In genomic region chr10:108568136-108568535, GRCm38 (mm10) we compare ENCODE assay signal across 8 mouse cellular contexts.
DNase-seq lines count a peak whose midpoint lies in the region; ATAC-seq and TF ChIP-seq lines count a peak whose summit lies in the region.

No protein-coding gene starts in this region.

- 11% methylated on average over 8 of the region's 8 CpGs for WGBS in forebrain, embryonic 11.5 days
- WGBS in forebrain, embryonic 16.5 days, result 15% methylated on average over 8 of the region's 8 CpGs
- WGBS in hindbrain, embryonic 10.5 days, result 13% methylated on average over 8 of the region's 8 CpGs
- 14% methylated on average over 8 of the region's 8 CpGs for WGBS in limb, embryonic 12.5 days

- no peaks in the 10 kb centered on the region for H3K36me3 ChIP-seq in forebrain, embryonic 11.5 days (ENCODE audit: control insufficient read depth, insufficient read depth, low read length)
- H3K36me3 ChIP-seq in forebrain, embryonic 16.5 days (ENCODE audit: control insufficient read depth, insufficient read depth), result no peaks in the 10 kb centered on the region
- H3K36me3 ChIP-seq in hindbrain, embryonic 10.5 days, result no peaks in the 10 kb centered on the region
- no peaks in the 10 kb centered on the region for H3K36me3 ChIP-seq in limb, embryonic 12.5 days

- 0 out of 2 replicates have a peak, but pooled peaks have one; percentile 19 for ATAC-seq in forebrain, embryonic 11.5 days (replicated peaks; ENCODE audit: low FRiP score)
- ATAC-seq in forebrain, embryonic 16.5 days, result no peak
- ATAC-seq in Patski, result peak; percentile 85
- 0 out of 2 replicates have a peak, but pooled peaks have one; percentile 59 for ATAC-seq in limb, embryonic 12.5 days (ENCODE audit: insufficient number of reproducible peaks, insufficient read depth, low FRiP score, low TSS enrichment, low read depth)
- no peak for ATAC-seq in erythroid progenitor cell, adult 5-6 weeks (replicated peaks; ENCODE audit: low FRiP score, poor library complexity, severe bottlenecking)

- H3K27me3 ChIP-seq in forebrain, embryonic 11.5 days (ENCODE audit: control insufficient read depth, insufficient read depth, low read length), result no peaks in the 10 kb centered on the region
- no peaks in the 10 kb centered on the region for H3K27me3 ChIP-seq in forebrain, embryonic 16.5 days (replicated peaks; ENCODE audit: control insufficient read depth, insufficient read depth, low read length)
- H3K27me3 ChIP-seq in Patski, result no peaks in the 10 kb centered on the region
- no peaks in the 10 kb centered on the region for H3K27me3 ChIP-seq in hindbrain, embryonic 10.5 days (ENCODE audit: insufficient read depth, poor library complexity, severe bottlenecking)
- H3K27me3 ChIP-seq in limb, embryonic 12.5 days, result no peaks in the 10 kb centered on the region

- in situ Hi-C loops in Patski (cut with MboI; ENCODE audit: low pct_unique_long_range_greater_than_20kb), result no loop called here

- H3K9ac ChIP-seq in forebrain, embryonic 11.5 days (ENCODE audit: low read length), result no peak overlapping the region
- H3K9ac ChIP-seq in forebrain, embryonic 16.5 days (replicated peaks; ENCODE audit: low read depth, low read length), result no peak overlapping the region
- H3K9ac ChIP-seq in limb, embryonic 12.5 days (replicated peaks), result no peak overlapping the region

- no peak overlapping the region for H3K4me2 ChIP-seq in forebrain, embryonic 11.5 days (ENCODE audit: low read depth, low read length, severe bottlenecking)
- no peak overlapping the region for H3K4me2 ChIP-seq in forebrain, embryonic 16.5 days (ENCODE audit: low read length)
- no peak overlapping the region for H3K4me2 ChIP-seq in limb, embryonic 12.5 days

- TF ChIP-seq CTCF in Patski (IDR thresholded peaks at IDR 0.05), result no peak

- peaks cover 2% of the 10 kb centered on the region; the same call in 1 of the 2 replicates for H3K4me1 ChIP-seq in forebrain, embryonic 11.5 days (replicated peaks; ENCODE audit: control insufficient read depth, insufficient read depth, low read length)
- no peaks in the 10 kb centered on the region for H3K4me1 ChIP-seq in forebrain, embryonic 16.5 days (replicated peaks; ENCODE audit: control insufficient read depth, insufficient read depth, low read length)
- H3K4me1 ChIP-seq in hindbrain, embryonic 10.5 days (replicated peaks), result peaks cover 24% of the 10 kb centered on the region
- H3K4me1 ChIP-seq in limb, embryonic 12.5 days (replicated peaks), result peaks cover 8% of the 10 kb centered on the region

- CTCF ChIA-PET in Patski (lab: Charles Lee), result interaction anchor here (1.2 to 4.0 kb wide), 2 partner anchors 14 to 237 kb away, joined by 3 to 22 read pairs; no protein-coding TSS in a partner anchor

- peak; percentile 60 for DNase-seq in forebrain, embryonic 11.5 days (ENCODE audit: low spot score)
- peak; percentile 63 for DNase-seq in Patski (ENCODE audit: low read depth, low spot score)
- DNase-seq in hindbrain, embryonic 10.5 days (ENCODE audit: low spot score), result peak; percentile 41
- no peak for DNase-seq in layer of hippocampus, postnatal 10 days (ENCODE audit: low spot score in 2 of 2)
- no peak for DNase-seq in ovary, postnatal 36 days (ENCODE audit: low spot score)

- no peak overlapping the region for H3K27ac ChIP-seq in forebrain, embryonic 11.5 days (ENCODE audit: low read depth, low read length)
- H3K27ac ChIP-seq in forebrain, embryonic 16.5 days (ENCODE audit: low read length), result no peak overlapping the region
- no peak overlapping the region for H3K27ac ChIP-seq in hindbrain, embryonic 10.5 days
- no peak overlapping the region for H3K27ac ChIP-seq in limb, embryonic 12.5 days

- H3K9me3 ChIP-seq in forebrain, embryonic 11.5 days (ENCODE audit: control insufficient read depth, low read length), result no peaks in the 10 kb centered on the region
- no peaks in the 10 kb centered on the region for H3K9me3 ChIP-seq in forebrain, embryonic 16.5 days (ENCODE audit: control insufficient read depth, low read length)
- H3K9me3 ChIP-seq in hindbrain, embryonic 10.5 days, result no peaks in the 10 kb centered on the region
- H3K9me3 ChIP-seq in limb, embryonic 12.5 days, result no peaks in the 10 kb centered on the region

- H3K4me3 ChIP-seq in forebrain, embryonic 11.5 days (ENCODE audit: low read depth, low read length), result no peak overlapping the region
- no peak overlapping the region for H3K4me3 ChIP-seq in forebrain, embryonic 16.5 days (replicated peaks; ENCODE audit: low read length)
- H3K4me3 ChIP-seq in hindbrain, embryonic 10.5 days, result no peak overlapping the region
- H3K4me3 ChIP-seq in limb, embryonic 12.5 days (replicated peaks), result no peak overlapping the region

- POLR2A ChIA-PET in Patski (lab: Charles Lee), result interaction anchor here (0.5 kb wide), 1 partner anchor 135 kb away, joined by 4 read pairs; no protein-coding TSS in a partner anchor

Comparison
In these comparisons a context has a peak if more than half of its experiments do, and no peak if none do; other contexts are left out.
1. ATAC-seq: peak in forebrain, embryonic 11.5 days (single experiment), Patski (single experiment) and limb, embryonic 12.5 days (single experiment); none in forebrain, embryonic 16.5 days (single experiment) and erythroid progenitor cell, adult 5-6 weeks (single experiment).
2. DNase-seq: peak in forebrain, embryonic 11.5 days (single experiment), Patski (single experiment) and hindbrain, embryonic 10.5 days (single experiment); none in layer of hippocampus, postnatal 10 days (0 of 2) and ovary, postnatal 36 days (single experiment).